ENCODE assay signal across 9 mouse cellular contexts in the genomic region with DNA sequence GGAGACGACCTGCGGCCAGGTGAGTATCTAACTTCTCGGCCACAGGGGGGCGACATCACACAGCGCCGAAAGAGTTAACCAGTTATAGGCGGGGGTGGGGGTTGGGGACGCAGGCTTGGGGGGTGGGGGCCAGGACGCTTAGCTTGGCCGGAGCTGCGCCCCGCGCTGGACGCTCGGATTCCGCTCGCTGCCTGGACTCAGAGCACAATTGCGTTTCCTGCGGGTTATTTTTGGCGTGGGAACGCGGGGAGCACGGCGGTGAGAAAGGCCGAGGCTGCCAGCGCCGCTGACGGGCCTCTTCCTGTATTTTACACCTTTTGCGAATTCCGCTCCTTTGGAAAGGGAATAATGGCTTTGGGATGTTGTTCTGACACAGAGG. TPM values are rescaled to one million over a fixed set of nuclear protein-coding genes. Genes with fewer than 3 reads are reported as not detected.
DNase-seq lines count a peak whose midpoint lies in the region; ATAC-seq and TF ChIP-seq lines count a peak whose summit lies in the region.
"Had no signal": no experiment of that assay in that cellular context is flagged by ENCODE, and none has a peak within 500 bp of the region (broad histone marks: within the 10 kb centered on the region; RNA-seq: fewer than 3 reads in every experiment).

No protein-coding gene starts in this region.

- H3K4me2 ChIP-seq in CH12.LX (ENCODE audit: insufficient read depth, low read depth, poor library complexity, severe bottlenecking): peak overlapping the region; percentile 96
- H3K4me2 ChIP-seq in limb, embryonic 12.5 days: peak overlapping the region; percentile 82
- peak overlapping the region; percentile 85 for H3K4me2 ChIP-seq in midbrain, embryonic 15.5 days

- H3K27ac ChIP-seq in CH12.LX (ENCODE audit: insufficient read depth, low read depth): no peak overlapping the region
- no peak overlapping the region for H3K27ac ChIP-seq in forebrain, embryonic 10.5 days
- H3K27ac ChIP-seq in hindbrain, embryonic 10.5 days: no peak overlapping the region
- no peak overlapping the region for H3K27ac ChIP-seq in limb, embryonic 12.5 days
- H3K27ac ChIP-seq in midbrain, embryonic 15.5 days: no peak overlapping the region

- peak; percentile 40 for TF ChIP-seq RAD21 in CH12.LX (IDR thresholded peaks at IDR 0.05; ENCODE audit: low read depth, low read length)

- H3K9ac ChIP-seq in CH12.LX (ENCODE audit: insufficient read depth, low read depth): peak overlapping the region; percentile 27; the same call in 1 of the 2 replicates
- peak overlapping the region; percentile 34; the same call in 1 of the 2 replicates for H3K9ac ChIP-seq in limb, embryonic 12.5 days (replicated peaks)
- H3K9ac ChIP-seq in midbrain, embryonic 15.5 days: peak overlapping the region; percentile 46

- peaks cover 9 to 28% of the 10 kb centered on the region in 2 experiments for H3K4me1 ChIP-seq in CH12.LX (ENCODE audit: control insufficient read depth in 1 of 2, insufficient read depth in 2 of 2)
- H3K4me1 ChIP-seq in forebrain, embryonic 10.5 days: peaks cover 54% of the 10 kb centered on the region
- peaks cover 62% of the 10 kb centered on the region for H3K4me1 ChIP-seq in hindbrain, embryonic 10.5 days (replicated peaks)
- H3K4me1 ChIP-seq in limb, embryonic 12.5 days (replicated peaks): peaks cover 50% of the 10 kb centered on the region
- H3K4me1 ChIP-seq in midbrain, embryonic 15.5 days: peaks cover 62% of the 10 kb centered on the region

- no peak for TF ChIP-seq EP300 in CH12.LX (IDR thresholded peaks at IDR 0.05; ENCODE audit: low read length)

- peaks cover 11% of the 10 kb centered on the region for H3K9me3 ChIP-seq in CH12.LX (replicated peaks; ENCODE audit: low read length)
- H3K9me3 ChIP-seq in forebrain, embryonic 10.5 days: no peaks in the 10 kb centered on the region
- no peaks in the 10 kb centered on the region for H3K9me3 ChIP-seq in hindbrain, embryonic 10.5 days
- no peaks in the 10 kb centered on the region for H3K9me3 ChIP-seq in limb, embryonic 12.5 days
- no peaks in the 10 kb centered on the region for H3K9me3 ChIP-seq in midbrain, embryonic 15.5 days

- under 1% methylated on average over 30 of the region's 30 CpGs for whole genome bisulfite sequencing in forebrain, embryonic 10.5 days
- under 1% methylated on average over 30 of the region's 30 CpGs for WGBS in hindbrain, embryonic 10.5 days
- under 1% methylated on average over 30 of the region's 30 CpGs for WGBS in limb, embryonic 12.5 days
- under 1% methylated on average over 30 of the region's 30 CpGs for WGBS in midbrain, embryonic 15.5 days

- no peaks in the 10 kb centered on the region for H3K36me3 ChIP-seq in CH12.LX (replicated peaks in 1 of 2; ENCODE audit: control insufficient read depth in 1 of 2, insufficient read depth in 1 of 2, low read length in 1 of 2)
- no peaks in the 10 kb centered on the region for H3K36me3 ChIP-seq in forebrain, embryonic 10.5 days (replicated peaks)
- no peaks in the 10 kb centered on the region for H3K36me3 ChIP-seq in hindbrain, embryonic 10.5 days
- H3K36me3 ChIP-seq in limb, embryonic 12.5 days: no peaks in the 10 kb centered on the region
- H3K36me3 ChIP-seq in midbrain, embryonic 15.5 days (replicated peaks): no peaks in the 10 kb centered on the region

- dilution Hi-C loops in CH12.LX (cut with MboI; ENCODE audit: extremely low pct_ligation_motif_present, extremely low pct_unique_long_range_greater_than_20kb, low sequenced_read_pairs): no loop called here

- TF ChIP-seq CTCF in CH12.LX (conservative IDR thresholded peaks at IDR 0.05 in 1 of 2, IDR thresholded peaks at IDR 0.05 in 1 of 2; ENCODE audit: low read depth in 2 of 2, low read length in 2 of 2): peak in 1 of 2 experiments; percentile 68; a peak in 2 of 4 replicates

- no peaks in the 10 kb centered on the region for H3K79me2 ChIP-seq in CH12.LX (replicated peaks; ENCODE audit: control insufficient read depth, extremely low read depth, insufficient read depth, poor library complexity, severe bottlenecking)

- ATAC-seq in limb, embryonic 12.5 days (ENCODE audit: insufficient number of reproducible peaks, insufficient read depth, low FRiP score, low TSS enrichment, low read depth): no peak
- ATAC-seq in midbrain, embryonic 15.5 days (replicated peaks): 0 out of 2 replicates have a peak, but pooled peaks have one; percentile 6

- no peak for DNase-seq in CH12.LX (ENCODE audit: extremely low read depth)
- peak; percentile 58 for DNase-seq in adrenal gland, postnatal 25 days
- DNase-seq in forebrain, embryonic 10.5 days (ENCODE audit: extremely low spot score, low spot score): peak; percentile 50
- peak; percentile 52 for DNase-seq in hindbrain, embryonic 10.5 days (ENCODE audit: low spot score)
- DNase-seq in thymus, postnatal 36 days: peak; percentile 51 to 65
- no peak for DNase-seq in Muller cell, postnatal 12 days (ENCODE audit: inconsistent ontology term)

- in situ Hi-C loops in CH12.LX (cut with MboI; ENCODE audit: low pct_ligation_motif_present, low pct_unique_long_range_greater_than_20kb, low sequenced_read_pairs): no loop called here

- 0 out of 2 replicates have a peak, but pooled peaks have one; percentile 19 for TF ChIP-seq POLR2A in CH12.LX (IDR thresholded peaks at IDR 0.05; ENCODE audit: low read depth, low read length)

- H3K4me3 ChIP-seq in CH12.LX (replicated peaks in 1 of 3; ENCODE audit: low read depth in 2 of 3, low read length in 2 of 3, poor library complexity in 1 of 3): peak overlapping the region; percentile 10 to 45 (median 37)
- H3K4me3 ChIP-seq in forebrain, embryonic 10.5 days: peak overlapping the region; percentile 55
- peak overlapping the region; percentile 55 for H3K4me3 ChIP-seq in hindbrain, embryonic 10.5 days
- H3K4me3 ChIP-seq in limb, embryonic 12.5 days (replicated peaks): peak overlapping the region; percentile 51
- H3K4me3 ChIP-seq in midbrain, embryonic 15.5 days: peak overlapping the region; percentile 49

- peaks cover 69% of the 10 kb centered on the region for H3K27me3 ChIP-seq in CH12.LX (replicated peaks)
- peaks cover 100% of the 10 kb centered on the region for H3K27me3 ChIP-seq in forebrain, embryonic 10.5 days (ENCODE audit: poor library complexity, severe bottlenecking)
- H3K27me3 ChIP-seq in hindbrain, embryonic 10.5 days (ENCODE audit: insufficient read depth, poor library complexity, severe bottlenecking): peaks cover 100% of the 10 kb centered on the region
- H3K27me3 ChIP-seq in limb, embryonic 12.5 days: peaks cover 100% of the 10 kb centered on the region
- H3K27me3 ChIP-seq in midbrain, embryonic 15.5 days (replicated peaks): peaks cover 82% of the 10 kb centered on the region

TF ChIP-seq in CH12.LX, 34 proteins besides CTCF, POLR2A, EP300 and RAD21 (continues in another document):
- TF ChIP-seq MXI1 (IDR thresholded peaks at IDR 0.05; ENCODE audit: low read depth, low read length): 0 out of 2 replicates have a peak, but pooled peaks have one; percentile 27
- no peak for TF ChIP-seq USF2 (conservative IDR thresholded peaks at IDR 0.05; ENCODE audit: low read depth, low read length)
- TF ChIP-seq SIN3A (IDR thresholded peaks at IDR 0.05; ENCODE audit: low read length): peak; percentile 57; the same call in 1 of the 2 replicates
- TF ChIP-seq BHLHE40 (IDR thresholded peaks at IDR 0.05; ENCODE audit: low read depth, low read length): no peak
- TF ChIP-seq ETS1 (conservative IDR thresholded peaks at IDR 0.05; ENCODE audit: low read depth, low read length): no peak
- TF ChIP-seq MYC (IDR thresholded peaks at IDR 0.05; ENCODE audit: low read depth, low read length): no peak
- TF ChIP-seq MAFK (IDR thresholded peaks at IDR 0.05; ENCODE audit: insufficient replicate concordance, low read length): no peak

RNA-seq across cellular contexts. Expression of a gene that starts 1.5 kb away (rescaled TPM):
- total RNA-seq in CH12.LX (2012; rRNA removed) (0.13 TPM in 1 of 2 replicates, not detected in the other), CH12.LX (2014; rRNA removed) (0.12 TPM in 1 of 2 replicates, not detected in the other)
- not detected in 2 replicates for polyA plus RNA-seq in CH12.LX (2012; ENCODE audit: insufficient read length, low read depth)
- 8.0 and 12.9 TPM in 2 replicates for total RNA-seq in adrenal gland, postnatal 25 days (2021)
- polyA plus RNA-seq in forebrain, embryonic 10.5 days (2016; fragmentation: Nextera tagmentation; extraction: Ambion mirVana): 3.3 and 4.0 TPM in 2 replicates
- 4.7 and 5.8 TPM in 2 replicates for polyA plus RNA-seq in hindbrain, embryonic 10.5 days (2016; fragmentation: Nextera tagmentation; extraction: Ambion mirVana)
- 4.8 and 5.3 TPM in 2 replicates for polyA plus RNA-seq in limb, embryonic 12.5 days (2016; fragmentation: Nextera tagmentation; extraction: Ambion mirVana)
- 5.2 and 5.3 TPM in 2 replicates for polyA plus RNA-seq in midbrain, embryonic 15.5 days (2015; fragmentation: Nextera tagmentation; extraction: Ambion mirVana)
- total RNA-seq: common myeloid progenitor, adult 5-6 weeks had no signal

RNA-seq across cellular contexts. Expression of a gene that starts 23.9 kb away (rescaled TPM):
- total RNA-seq in CH12.LX (2012; rRNA removed): 47.5 and 95.6 TPM in 2 replicates
- total RNA-seq in CH12.LX (2014; rRNA removed): 47.2 and 49.2 TPM in 2 replicates
- polyA plus RNA-seq in CH12.LX (2012; ENCODE audit: insufficient read length, low read depth): 33.3 and 33.4 TPM in 2 replicates
- 5.0 and 10.2 TPM in 2 replicates for total RNA-seq in adrenal gland, postnatal 25 days (2021)
- polyA plus RNA-seq in forebrain, embryonic 10.5 days (2016; fragmentation: Nextera tagmentation; extraction: Ambion mirVana): 1.3 and 1.4 TPM in 2 replicates
- 0.67 and 0.81 TPM in 2 replicates for polyA plus RNA-seq in hindbrain, embryonic 10.5 days (2016; fragmentation: Nextera tagmentation; extraction: Ambion mirVana)
- 0.45 and 0.68 TPM in 2 replicates for polyA plus RNA-seq in limb, embryonic 12.5 days (2016; fragmentation: Nextera tagmentation; extraction: Ambion mirVana)
- 8.1 and 9.0 TPM in 2 replicates for polyA plus RNA-seq in midbrain, embryonic 15.5 days (2015; fragmentation: Nextera tagmentation; extraction: Ambion mirVana)
- total RNA-seq: common myeloid progenitor, adult 5-6 weeks had no signal

RNA-seq across cellular contexts. Expression of a gene that starts 38.6 kb away (rescaled TPM):
- total RNA-seq in CH12.LX (2012; rRNA removed): 14.8 and 15.4 TPM in 2 replicates
- 7.4 and 8.7 TPM in 2 replicates for total RNA-seq in CH12.LX (2014; rRNA removed)
- 15.8 and 17.9 TPM in 2 replicates for polyA plus RNA-seq in CH12.LX (2012; ENCODE audit: insufficient read length, low read depth)
- 18.5 and 21.1 TPM in 2 replicates for total RNA-seq in adrenal gland, postnatal 25 days (2021)
- polyA plus RNA-seq in forebrain, embryonic 10.5 days (2016; fragmentation: Nextera tagmentation; extraction: Ambion mirVana): 23.0 and 23.6 TPM in 2 replicates
- polyA plus RNA-seq in hindbrain, embryonic 10.5 days (2016; fragmentation: Nextera tagmentation; extraction: Ambion mirVana): 23.1 and 26.7 TPM in 2 replicates
- polyA plus RNA-seq in limb, embryonic 12.5 days (2016; fragmentation: Nextera tagmentation; extraction: Ambion mirVana): 23.8 and 24.6 TPM in 2 replicates
- polyA plus RNA-seq in midbrain, embryonic 15.5 days (2015; fragmentation: Nextera tagmentation; extraction: Ambion mirVana): 31.7 and 32.3 TPM in 2 replicates

RNA-seq across cellular contexts. Expression of a gene that starts 56.0 kb away (rescaled TPM):
- 0.08 and 0.17 TPM in 2 replicates for total RNA-seq in CH12.LX (2012; rRNA removed)
- not detected in 2 replicates for total RNA-seq in CH12.LX (2014; rRNA removed)
- polyA plus RNA-seq in CH12.LX (2012; ENCODE audit: insufficient read length, low read depth): not detected in 2 replicates
- 0.49 TPM in 1 of 2 replicates, not detected in the other for total RNA-seq in adrenal gland, postnatal 25 days (2021)
- polyA plus RNA-seq in forebrain, embryonic 10.5 days (2016; fragmentation: Nextera tagmentation; extraction: Ambion mirVana): 0.44 and 0.58 TPM in 2 replicates
- polyA plus RNA-seq in hindbrain, embryonic 10.5 days (2016; fragmentation: Nextera tagmentation; extraction: Ambion mirVana): 1.2 and 3.8 TPM in 2 replicates
- polyA plus RNA-seq in limb, embryonic 12.5 days (2016; fragmentation: Nextera tagmentation; extraction: Ambion mirVana): 8.5 TPM in 2 replicates
- polyA plus RNA-seq in midbrain, embryonic 15.5 days (2015; fragmentation: Nextera tagmentation; extraction: Ambion mirVana): 43.3 and 45.5 TPM in 2 replicates

Comparison
In these comparisons a context has a peak if more than half of its experiments do, and no peak if none do; other contexts are left out.
1. DNase-seq: peak in adrenal gland, postnatal 25 days (single experiment), forebrain, embryonic 10.5 days (single experiment), hindbrain, embryonic 10.5 days (single experiment) and thymus, postnatal 36 days (2 of 2); none in CH12.LX (single experiment) and Muller cell, postnatal 12 days (single experiment).
2. Peak in every context shown above with its lines, with median percentiles within 50 percentile points of each other: H3K4me2 ChIP-seq, H3K4me3 ChIP-seq and H3K9ac ChIP-seq.